Mouse (Mus musculus) mouse embryonic stem cell (cell line): ENCODE results near the gene Bri3bp.

Experiments
- in situ Hi-C, 2 experiments: fragments of 300-500 bp; cut with MboI; formaldehyde crosslinking; loops; 1 replicate in 1 of 2; 3 replicates in 1 of 2; pipeline ENCODE4 v1.14.3; 2019 to 2020; ENCODE audit warnings: low sequenced_read_pairs in 2 of 2, low pct_unique_long_range_greater_than_20kb in 1 of 2, mixed read lengths in 1 of 2; ENCODE audit not compliant: unreplicated experiment in 1 of 2

The Bri3bp gene

GRCm38 (mm10) chr5:125502186-125502585 lies 60.8 kb downstream of the Bri3bp start:
- in situ Hi-C loops, result no loop called here

GRCm38 (mm10) chr5:125503628-125504027 lies 62.3 kb downstream of the Bri3bp start:
- in situ Hi-C loops, result no loop called here

- in situ Hi-C loops, result no loop called here
Observed at GRCm38 (mm10) chr5:125504692-125505091, 63.3 kb downstream of the Bri3bp start.

GRCm38 (mm10) chr5:125505968-125506367 lies 64.6 kb downstream of the Bri3bp start:
- in situ Hi-C loops, result no loop called here

DNA sequence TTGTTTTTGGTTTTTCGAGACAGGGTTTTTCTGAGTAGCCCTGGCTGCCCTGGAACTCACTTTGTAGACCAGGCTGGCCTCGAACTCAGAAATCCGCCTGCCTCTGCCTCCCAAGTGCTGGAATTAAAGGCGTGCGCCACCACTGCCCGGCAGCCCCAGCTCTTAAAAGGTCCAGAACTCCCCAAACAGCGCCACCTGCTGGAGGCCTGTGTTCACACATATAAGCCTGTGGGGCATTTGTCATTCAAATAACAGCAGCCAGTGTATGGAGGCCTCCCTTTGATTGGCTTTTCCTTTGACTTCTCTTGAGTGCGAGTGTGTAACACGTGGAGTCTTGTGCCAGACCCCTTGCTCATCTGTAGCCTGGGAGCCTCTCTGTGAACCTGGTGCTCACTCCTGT lies 66.2 kb downstream of the Bri3bp start:
- in situ Hi-C loops, result no loop called here

DNA sequence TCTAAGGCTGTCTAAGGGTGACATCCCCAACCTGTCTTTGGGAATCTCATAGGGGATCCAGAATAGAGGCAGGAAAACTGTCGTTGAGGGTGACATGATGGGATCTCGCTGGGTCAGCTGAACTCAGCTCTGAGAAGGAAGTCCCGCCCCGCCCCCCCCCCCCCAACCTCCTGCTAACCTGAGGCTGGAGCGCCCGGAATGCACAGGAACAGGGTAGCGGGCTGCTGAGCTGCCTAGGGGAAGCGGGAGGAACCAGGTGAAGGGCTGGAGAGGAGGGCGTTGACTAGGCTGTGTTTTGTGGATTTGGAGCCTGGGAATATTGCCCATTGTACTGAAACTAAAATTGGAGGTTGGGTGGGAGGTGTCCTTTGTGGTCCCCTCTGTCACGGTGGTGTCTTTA lies 66.6 kb downstream of the Bri3bp start:
- in situ Hi-C loops, result no loop called here

DNA sequence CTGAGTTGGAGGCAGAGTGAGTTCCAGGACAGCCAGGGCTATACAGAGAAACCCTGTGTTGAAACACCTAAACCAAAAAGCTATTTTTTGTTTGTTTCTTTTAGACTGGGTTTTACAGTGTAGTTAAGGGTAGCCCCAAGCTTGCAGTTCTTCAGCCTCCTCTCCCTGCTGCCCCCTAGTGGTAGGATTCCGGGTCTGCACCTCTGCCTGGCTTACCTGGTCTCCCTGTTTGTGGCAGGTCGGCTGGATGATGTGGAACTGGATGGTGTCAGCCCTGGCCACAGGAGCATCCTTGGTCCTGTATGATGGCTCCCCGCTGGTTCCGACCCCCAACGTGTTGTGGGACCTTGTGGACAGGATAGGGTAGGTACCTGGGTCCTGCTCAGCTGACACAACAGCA lies 68.2 kb downstream of the Bri3bp start:
- in situ Hi-C loops, result no loop called here
